Mouse (Mus musculus): Measurements from ENCODE around the gene Arid1b. TPM values are rescaled to one million over a fixed set of nuclear protein-coding genes. Genes with fewer than 3 reads are reported as not detected.

Gene Arid1b
- polyA plus RNA-seq, 2 experiments: 14.7 to 20.5 TPM

- Histone ChIP-seq H3K27me3 (ENCODE audit: control insufficient read depth, insufficient read depth, low read length) (no peaks in the 10 kb centered on the region), H3K27ac (replicated peaks; ENCODE audit: low read depth, low read length) (no peak overlapping the region), H3K4me3 (replicated peaks; ENCODE audit: low read length) (no peak overlapping the region), H3K4me2 (replicated peaks; ENCODE audit: low read depth, low read length, severe bottlenecking) (no peak overlapping the region), H3K36me3 (ENCODE audit: control insufficient read depth, insufficient read depth, low read length) (no peaks in the 10 kb centered on the region), H3K9me3 (ENCODE audit: control insufficient read depth, low read length) (no peaks in the 10 kb centered on the region), H3K4me1 (ENCODE audit: control insufficient read depth, insufficient read depth, low read length) (peaks cover 41% of the 10 kb centered on the region), H3K9ac (ENCODE audit: low read depth, low read length, severe bottlenecking) (no peak overlapping the region)
- no peak for DNase-seq (ENCODE audit: low spot score)
- ATAC-seq (ENCODE audit: low FRiP score, low read depth): no peak
- 75% methylated on average over 12 of the region's 12 CpGs for WGBS
- TF ChIP-seq POLR2A (IDR thresholded peaks at IDR 0.05; ENCODE audit: borderline replicate concordance, extremely low read depth, insufficient read depth, insufficient read length): no peak
Measured at GRCm38 (mm10) chr17:5009526-5010260, 15.6 kb downstream of the Arid1b start.

DNA sequence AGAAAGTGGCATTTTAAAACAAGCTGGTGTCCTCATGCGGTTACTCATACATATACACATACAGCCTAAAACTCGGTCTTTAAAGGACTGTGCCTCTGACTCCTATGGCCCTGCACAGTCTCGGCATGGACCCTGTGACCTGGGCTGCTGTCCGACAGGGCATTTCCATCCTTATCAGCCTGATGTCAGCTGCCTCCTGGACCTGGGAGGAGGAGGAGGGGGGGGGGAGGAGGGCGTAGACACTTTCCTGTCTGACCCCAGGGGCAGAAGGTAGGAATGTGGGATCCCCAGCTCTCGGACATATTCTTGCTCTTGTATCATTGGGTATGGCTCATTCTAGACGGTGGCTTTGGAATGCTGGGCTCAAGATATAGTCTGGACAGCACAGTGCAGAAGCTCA, 16.6 kb downstream of the Arid1b start:
- no peak for DNase-seq (ENCODE audit: low spot score)
- 51% methylated on average over 7 of the region's 7 CpGs for WGBS

DNA sequence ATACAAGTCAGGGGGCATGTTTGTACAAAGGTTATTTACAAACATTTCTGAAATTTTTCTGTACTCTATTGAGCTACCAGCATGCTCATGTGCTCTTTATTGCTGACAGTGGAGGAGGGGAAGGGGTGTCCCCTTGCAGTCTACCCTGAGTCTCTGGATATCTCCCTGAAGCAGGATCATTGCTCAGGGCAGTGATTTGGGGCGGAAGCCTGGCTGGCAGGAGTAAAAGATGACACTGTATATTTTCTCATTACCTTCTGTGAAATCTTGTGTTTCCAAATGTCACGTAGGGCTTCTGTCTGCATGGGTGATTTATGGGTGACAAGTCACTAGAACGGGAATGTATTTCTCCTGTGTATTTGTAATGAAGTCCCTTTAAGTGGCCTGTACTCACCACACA, 18.0 kb downstream of the Arid1b start:
- H3K4me1 ChIP-seq (ENCODE audit: control insufficient read depth, insufficient read depth, low read length): peaks cover 24% of the 10 kb centered on the region
- no peak overlapping the region for H3K9ac ChIP-seq (ENCODE audit: low read depth, low read length, severe bottlenecking)
- H3K9me3 ChIP-seq (ENCODE audit: control insufficient read depth, low read length): no peaks in the 10 kb centered on the region
- H3K27me3 ChIP-seq (ENCODE audit: control insufficient read depth, insufficient read depth, low read length): no peaks in the 10 kb centered on the region
- whole genome bisulfite sequencing: 58% methylated on average over 3 of the region's 3 CpGs
- DNase-seq (ENCODE audit: low spot score) (no peak), ATAC-seq (ENCODE audit: low FRiP score, low read depth) (no peak)
- no peaks in the 10 kb centered on the region for H3K36me3 ChIP-seq (ENCODE audit: control insufficient read depth, insufficient read depth, low read length)
- no peak overlapping the region for H3K27ac ChIP-seq (replicated peaks; ENCODE audit: low read depth, low read length)
- no peak for TF ChIP-seq POLR2A (IDR thresholded peaks at IDR 0.05; ENCODE audit: borderline replicate concordance, extremely low read depth, insufficient read depth, insufficient read length)
- no peak overlapping the region for H3K4me2 ChIP-seq (replicated peaks; ENCODE audit: low read depth, low read length, severe bottlenecking)
- no peak overlapping the region for H3K4me3 ChIP-seq (replicated peaks; ENCODE audit: low read length)

More for the DNA sequence above, 16.6 kb downstream of the Arid1b start:
- Histone ChIP-seq H3K27me3 (ENCODE audit: control insufficient read depth, insufficient read depth, low read length) (no peaks in the 10 kb centered on the region), H3K4me2 (replicated peaks; ENCODE audit: low read depth, low read length, severe bottlenecking) (no peak overlapping the region), H3K27ac (replicated peaks; ENCODE audit: low read depth, low read length) (no peak overlapping the region), H3K9ac (ENCODE audit: low read depth, low read length, severe bottlenecking) (no peak overlapping the region), H3K4me3 (replicated peaks; ENCODE audit: low read length) (no peak overlapping the region), H3K4me1 (ENCODE audit: control insufficient read depth, insufficient read depth, low read length) (peaks cover 34% of the 10 kb centered on the region), H3K36me3 (ENCODE audit: control insufficient read depth, insufficient read depth, low read length) (no peaks in the 10 kb centered on the region), H3K9me3 (ENCODE audit: control insufficient read depth, low read length) (no peaks in the 10 kb centered on the region)
- TF ChIP-seq POLR2A (IDR thresholded peaks at IDR 0.05; ENCODE audit: borderline replicate concordance, extremely low read depth, insufficient read depth, insufficient read length): no peak
- ATAC-seq (ENCODE audit: low FRiP score, low read depth): no peak

DNA sequence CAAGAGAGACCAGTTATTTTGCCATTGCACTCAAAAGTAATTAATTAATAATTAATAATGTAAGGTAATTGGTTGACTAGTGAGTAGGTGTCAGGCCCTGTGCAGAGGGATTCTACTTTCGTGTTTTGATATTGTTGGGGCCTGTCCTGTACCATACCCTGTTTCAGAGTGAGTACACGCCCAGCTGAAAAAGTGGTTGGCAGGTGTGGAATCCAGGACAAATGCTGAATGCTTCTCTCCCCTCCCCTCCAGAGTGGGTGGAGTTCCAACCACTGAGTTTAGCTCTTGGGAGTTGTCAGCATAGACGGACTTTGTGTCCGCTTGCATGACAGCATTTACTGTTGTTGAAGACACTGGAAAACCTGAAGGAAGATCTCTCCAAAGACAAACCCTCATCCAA, 18.4 kb downstream of the Arid1b start:
- no peaks in the 10 kb centered on the region for H3K9me3 ChIP-seq (ENCODE audit: control insufficient read depth, low read length)
- ATAC-seq (ENCODE audit: low FRiP score, low read depth) (peak; percentile 39; the same call in 1 of the 2 replicates), DNase-seq (ENCODE audit: low spot score) (peak; percentile 39)
- H3K27ac ChIP-seq (replicated peaks; ENCODE audit: low read depth, low read length): no peak overlapping the region
- H3K36me3 ChIP-seq (ENCODE audit: control insufficient read depth, insufficient read depth, low read length): no peaks in the 10 kb centered on the region
- 73% methylated on average over 4 of the region's 4 CpGs for WGBS
- peaks cover 20% of the 10 kb centered on the region for H3K4me1 ChIP-seq (ENCODE audit: control insufficient read depth, insufficient read depth, low read length)
- H3K27me3 ChIP-seq (ENCODE audit: control insufficient read depth, insufficient read depth, low read length): no peaks in the 10 kb centered on the region
- no peak overlapping the region for H3K9ac ChIP-seq (ENCODE audit: low read depth, low read length, severe bottlenecking)
- H3K4me2 ChIP-seq (replicated peaks; ENCODE audit: low read depth, low read length, severe bottlenecking): no peak overlapping the region
- no peak overlapping the region for H3K4me3 ChIP-seq (replicated peaks; ENCODE audit: low read length)
- TF ChIP-seq POLR2A (IDR thresholded peaks at IDR 0.05; ENCODE audit: borderline replicate concordance, extremely low read depth, insufficient read depth, insufficient read length): no peak

DNA sequence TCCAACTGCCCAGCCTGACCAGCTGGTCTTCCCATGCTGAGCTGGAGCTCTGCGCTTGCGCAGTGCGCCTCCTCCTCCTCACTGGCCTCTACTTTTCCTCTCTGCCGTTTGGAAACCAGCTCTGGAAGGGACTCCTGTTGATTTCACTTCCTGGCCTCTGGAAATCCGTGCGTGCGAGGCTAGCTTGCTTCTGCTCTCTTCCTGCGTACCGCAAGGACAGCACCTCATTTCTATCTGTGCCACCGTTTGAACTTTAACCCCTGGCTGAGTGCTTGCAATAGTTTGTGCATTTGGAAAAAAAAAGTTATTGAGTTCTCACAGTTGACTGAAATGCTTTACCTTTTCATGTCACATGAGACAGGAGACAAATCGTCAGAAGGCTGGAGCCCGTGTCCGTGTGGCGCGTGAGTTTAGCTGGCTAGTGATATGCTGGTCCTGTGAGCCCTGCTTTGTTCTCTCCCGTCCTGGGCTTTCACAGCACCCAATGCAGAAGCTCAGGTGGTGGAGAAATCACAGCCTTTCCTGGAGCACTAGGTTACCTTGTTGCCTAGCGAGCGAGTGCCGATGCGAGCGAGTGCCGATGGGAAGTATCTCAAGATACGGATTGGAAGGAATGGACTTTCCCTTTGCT, 20.3 kb downstream of the Arid1b start:
- WGBS: 79% methylated on average over 23 of the region's 23 CpGs
- no peak overlapping the region for H3K4me3 ChIP-seq (replicated peaks; ENCODE audit: low read length)
- DNase-seq (ENCODE audit: low spot score): no peak

More for the DNA sequence above, 20.3 kb downstream of the Arid1b start:
- 0 out of 2 replicates have a peak, but pooled peaks cover 3% of the 10 kb centered on the region for H3K36me3 ChIP-seq (ENCODE audit: control insufficient read depth, insufficient read depth, low read length)
- ATAC-seq (ENCODE audit: low FRiP score, low read depth): no peak
- no peaks in the 10 kb centered on the region for H3K27me3 ChIP-seq (ENCODE audit: control insufficient read depth, insufficient read depth, low read length)
- H3K27ac ChIP-seq (replicated peaks; ENCODE audit: low read depth, low read length): no peak overlapping the region
- H3K9me3 ChIP-seq (ENCODE audit: control insufficient read depth, low read length): no peaks in the 10 kb centered on the region
- H3K9ac ChIP-seq (ENCODE audit: low read depth, low read length, severe bottlenecking): no peak overlapping the region
- no peak overlapping the region for H3K4me2 ChIP-seq (replicated peaks; ENCODE audit: low read depth, low read length, severe bottlenecking)
- peaks cover 13% of the 10 kb centered on the region for H3K4me1 ChIP-seq (ENCODE audit: control insufficient read depth, insufficient read depth, low read length)
- TF ChIP-seq POLR2A (IDR thresholded peaks at IDR 0.05; ENCODE audit: borderline replicate concordance, extremely low read depth, insufficient read depth, insufficient read length): no peak

All from limb, embryonic 14.5 days (tissue).